Mouse (Mus musculus): ENCODE measurements around the gene Kdm4a. TPM values are rescaled to one million over a fixed set of nuclear protein-coding genes. Genes with fewer than 3 reads are reported as not detected.

Gene Kdm4a
- total RNA-seq, 1 experiment from 2014 or later = 32.6 TPM

DNA sequence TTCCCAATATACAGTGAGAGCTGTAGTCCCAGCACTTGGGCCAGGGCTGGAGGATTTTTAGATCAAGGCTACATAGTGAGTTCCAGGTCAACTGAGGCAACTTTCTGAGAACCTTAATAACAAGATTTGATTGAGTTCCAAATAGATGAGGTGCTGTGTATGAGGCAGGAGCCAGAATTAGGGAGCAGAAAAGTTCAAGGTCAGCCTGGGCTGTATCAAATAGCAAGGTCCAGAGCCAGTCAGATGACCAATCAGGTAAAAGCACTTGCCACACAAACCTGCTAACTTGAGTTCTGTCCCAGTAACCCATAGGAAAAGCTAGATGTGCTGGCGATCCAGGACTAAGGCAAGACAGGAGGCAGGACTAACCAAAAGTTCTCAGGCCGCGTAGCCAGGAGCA lies 22.2 kb downstream of the Kdm4a start:
- ATAC-seq (replicated peaks; ENCODE audit: low read depth, poor library complexity, severe bottlenecking) = no peak

GRCm38 (mm10) chr4:118156559-118156958 lies 23.3 kb downstream of the Kdm4a start:
- ATAC-seq (replicated peaks; ENCODE audit: low read depth, poor library complexity, severe bottlenecking) = no peak

GRCm38 (mm10) chr4:118154889-118155288 lies 25.0 kb downstream of the Kdm4a start:
- no peak for ATAC-seq (replicated peaks; ENCODE audit: low read depth, poor library complexity, severe bottlenecking)

- peak; percentile 87 for ATAC-seq (replicated peaks; ENCODE audit: low read depth, poor library complexity, severe bottlenecking)
These were observed 27.6 kb downstream of the Kdm4a start for GRCm38 (mm10) chr4:118152020-118152785.

DNA sequence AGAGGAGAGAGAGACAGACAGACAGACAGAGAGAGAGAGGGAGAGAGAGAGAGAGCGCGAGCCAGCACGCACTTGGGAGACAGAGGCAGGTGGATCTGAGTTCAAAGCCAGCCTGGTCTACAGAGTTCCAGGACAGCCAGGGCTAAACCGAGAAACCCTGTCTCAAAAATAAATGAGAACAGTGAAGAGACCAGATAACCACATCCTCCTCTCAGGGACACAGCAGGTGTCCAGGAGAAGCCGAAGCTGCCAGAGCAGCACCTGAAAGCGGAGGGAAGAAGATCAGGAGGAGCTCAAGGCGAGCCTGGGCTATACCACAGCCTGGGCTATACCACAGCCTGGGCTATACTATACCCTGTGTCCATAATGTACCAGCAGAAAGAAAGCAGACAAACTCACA lies 29.0 kb downstream of the Kdm4a start:
- no peak for ATAC-seq (replicated peaks; ENCODE audit: low read depth, poor library complexity, severe bottlenecking)

- ATAC-seq (replicated peaks; ENCODE audit: low read depth, poor library complexity, severe bottlenecking) = no peak
These were observed 29.7 kb downstream of the Kdm4a start for GRCm38 (mm10) chr4:118149956-118150680.

GRCm38 (mm10) chr4:118149055-118149576 lies 30.7 kb downstream of the Kdm4a start:
- no peak for ATAC-seq (replicated peaks; ENCODE audit: low read depth, poor library complexity, severe bottlenecking)

GRCm38 (mm10) chr4:118148317-118148687 lies 31.5 kb downstream of the Kdm4a start:
- no peak for ATAC-seq (replicated peaks; ENCODE audit: low read depth, poor library complexity, severe bottlenecking)

DNA sequence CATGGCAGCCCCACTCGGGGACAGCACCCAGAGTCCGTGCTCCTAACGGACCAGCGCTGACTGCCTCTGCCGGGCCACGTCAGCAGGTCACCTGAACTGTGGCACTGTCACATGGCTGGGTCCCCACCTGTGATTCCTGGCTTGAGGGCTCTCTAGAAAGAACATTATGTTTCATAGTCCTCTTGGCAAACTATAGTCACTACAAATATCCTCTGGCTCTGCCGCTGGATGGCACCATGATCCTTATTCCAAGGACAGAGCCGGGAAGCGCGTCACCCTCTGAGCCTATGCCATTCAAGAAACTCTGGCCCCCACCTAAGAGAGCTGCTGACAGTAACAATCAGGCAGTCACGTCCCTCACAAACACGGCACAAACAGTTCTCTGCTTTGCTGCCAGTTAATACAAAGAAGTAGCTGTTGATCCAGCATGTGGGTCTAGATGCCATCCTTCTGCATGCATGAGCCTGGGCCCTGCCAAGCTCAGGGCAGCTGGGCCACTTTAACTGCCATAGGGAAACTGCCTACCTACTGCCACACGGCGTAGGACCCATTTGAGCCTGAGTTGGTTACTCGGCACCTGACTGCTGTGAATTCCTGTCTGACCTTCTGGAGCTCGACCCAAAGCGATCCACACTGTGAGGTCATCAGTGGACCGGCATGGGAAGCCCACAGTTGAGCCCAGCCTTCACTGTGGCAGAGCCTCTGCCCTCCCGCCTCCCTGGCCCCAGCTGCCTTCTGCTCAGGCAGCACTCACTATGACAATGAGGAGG lies 32.1 kb downstream of the Kdm4a start:
- no peak for ATAC-seq (replicated peaks; ENCODE audit: low read depth, poor library complexity, severe bottlenecking)

- ATAC-seq (replicated peaks; ENCODE audit: low read depth, poor library complexity, severe bottlenecking) = no peak
These were observed 32.8 kb downstream of the Kdm4a start for GRCm38 (mm10) chr4:118147090-118147489.

- ATAC-seq (replicated peaks; ENCODE audit: low read depth, poor library complexity, severe bottlenecking) = peak; percentile 98
These were observed 35.5 kb downstream of the Kdm4a start for GRCm38 (mm10) chr4:118144324-118144723.

- no peak for ATAC-seq (replicated peaks; ENCODE audit: low read depth, poor library complexity, severe bottlenecking)
These were observed 36.2 kb downstream of the Kdm4a start for GRCm38 (mm10) chr4:118143679-118144078.

- no peak for ATAC-seq (replicated peaks; ENCODE audit: low read depth, poor library complexity, severe bottlenecking)
These were observed 38.3 kb downstream of the Kdm4a start for GRCm38 (mm10) chr4:118141511-118141910.

DNA sequence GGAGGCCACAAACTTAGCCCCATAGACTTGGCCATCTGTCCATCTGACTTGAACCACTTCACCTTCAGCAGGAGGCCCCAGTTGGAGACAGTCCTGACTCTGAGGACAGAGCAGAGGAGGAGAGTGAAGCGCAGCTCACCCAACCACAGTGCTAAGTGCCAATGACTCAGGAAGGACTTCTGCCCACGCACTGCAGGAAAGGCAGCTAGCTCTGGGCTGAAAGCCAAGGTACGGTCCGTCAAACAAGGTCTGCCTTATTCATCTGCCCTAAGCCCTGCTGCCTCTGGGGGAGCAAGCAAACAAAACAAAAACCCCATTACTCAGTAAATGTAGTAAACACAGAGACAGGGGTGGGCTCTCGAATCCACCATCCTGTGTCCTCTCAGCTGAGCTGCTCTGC lies 41.0 kb downstream of the Kdm4a start:
- peak; percentile 30; the same call in 1 of the 2 replicates for ATAC-seq (replicated peaks; ENCODE audit: low read depth, poor library complexity, severe bottlenecking)

DNA sequence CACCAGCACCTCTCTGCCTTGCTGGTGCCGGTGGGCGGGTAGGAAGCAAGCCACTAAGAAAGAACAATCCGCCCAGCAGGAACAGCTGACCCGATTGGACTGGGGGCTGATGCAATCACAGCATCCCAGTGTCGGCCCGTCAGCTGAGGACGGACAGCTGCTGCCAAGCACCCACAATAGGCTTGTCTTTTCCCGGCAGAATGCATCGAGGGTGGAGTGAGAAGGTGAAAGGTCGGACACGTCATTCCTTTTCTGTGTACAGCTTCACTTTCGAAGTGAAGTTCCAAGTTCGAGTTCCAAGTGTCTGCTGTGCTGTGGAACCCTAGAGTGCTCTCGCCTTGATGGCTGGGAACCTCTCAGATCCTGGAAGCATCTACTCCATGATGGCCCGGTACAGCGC lies 42.0 kb downstream of the Kdm4a start:
- no peak for ATAC-seq (replicated peaks; ENCODE audit: low read depth, poor library complexity, severe bottlenecking)

DNA sequence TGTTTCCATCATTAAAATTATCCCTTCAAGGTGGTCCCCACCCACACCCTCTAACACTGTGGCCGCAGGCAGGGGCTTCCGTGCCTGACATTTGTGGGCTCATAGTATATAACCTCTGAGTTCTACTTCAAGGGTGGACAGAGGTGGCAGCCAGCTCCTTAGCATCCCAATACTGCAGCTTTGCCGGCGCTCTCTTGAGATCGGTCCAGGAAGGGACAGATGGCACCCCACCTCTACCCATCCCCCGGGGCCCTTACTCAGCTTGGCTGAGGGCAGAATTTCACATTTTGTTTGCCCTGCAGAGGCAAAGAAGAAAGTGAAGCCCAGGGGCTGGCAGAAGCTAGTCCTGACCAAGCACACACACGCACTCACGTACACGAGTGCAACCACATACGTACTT lies 42.5 kb downstream of the Kdm4a start:
- no peak for ATAC-seq (replicated peaks; ENCODE audit: low read depth, poor library complexity, severe bottlenecking)

- peak; percentile 7 for ATAC-seq (replicated peaks; ENCODE audit: low read depth, poor library complexity, severe bottlenecking)
These were observed 44.4 kb downstream of the Kdm4a start for GRCm38 (mm10) chr4:118135414-118135813.

DNA sequence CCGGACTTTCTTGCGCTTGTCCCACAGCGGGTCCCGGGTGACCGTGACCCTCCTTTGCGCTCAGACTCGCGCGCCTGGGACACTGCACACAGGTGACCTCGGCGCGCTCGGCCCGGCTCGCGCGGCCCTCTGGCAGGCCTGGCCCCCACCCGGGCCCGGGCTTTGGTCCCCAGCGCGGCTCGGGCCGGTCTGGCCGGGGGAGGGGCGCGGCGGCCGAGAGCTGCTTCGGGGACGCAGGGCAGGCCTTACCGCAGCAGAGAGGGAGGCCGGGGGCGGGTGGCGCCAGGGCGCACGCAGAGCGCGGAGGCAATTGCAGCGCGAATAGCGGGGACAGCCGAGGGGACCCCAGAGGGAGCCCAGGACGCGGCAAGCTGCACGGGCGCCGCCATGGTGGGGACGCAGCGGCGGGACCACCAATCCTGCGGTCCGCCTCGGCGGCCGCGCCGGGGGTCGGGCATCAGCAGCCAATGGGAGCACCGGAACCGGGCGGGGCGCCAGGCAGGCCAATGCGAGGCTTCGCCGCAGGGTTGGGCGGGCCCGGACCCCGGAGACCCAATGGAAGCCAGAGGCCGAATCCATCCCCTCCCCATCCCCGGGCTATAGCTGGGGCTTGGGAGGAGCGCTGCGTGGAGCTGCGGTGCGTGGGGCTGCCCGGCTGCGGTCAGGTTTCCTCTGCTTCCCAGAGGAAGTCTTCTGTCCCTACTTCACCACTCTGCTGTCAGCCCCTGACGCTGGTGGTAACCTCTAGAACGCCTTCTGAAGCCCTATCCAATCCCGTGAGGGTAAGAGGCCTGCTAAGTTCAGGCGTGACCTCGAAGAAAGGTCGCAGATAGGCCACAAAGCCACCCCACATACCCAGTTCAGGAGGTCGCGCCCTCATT lies 45.1 kb downstream of the Kdm4a start, which contains the start of gene St3gal3:
Gene St3gal3 (minus strand): TSS at position 430 of the 881 bp plus-strand sequence.
- peak; percentile 92 for ATAC-seq (replicated peaks; ENCODE audit: low read depth, poor library complexity, severe bottlenecking)

DNA sequence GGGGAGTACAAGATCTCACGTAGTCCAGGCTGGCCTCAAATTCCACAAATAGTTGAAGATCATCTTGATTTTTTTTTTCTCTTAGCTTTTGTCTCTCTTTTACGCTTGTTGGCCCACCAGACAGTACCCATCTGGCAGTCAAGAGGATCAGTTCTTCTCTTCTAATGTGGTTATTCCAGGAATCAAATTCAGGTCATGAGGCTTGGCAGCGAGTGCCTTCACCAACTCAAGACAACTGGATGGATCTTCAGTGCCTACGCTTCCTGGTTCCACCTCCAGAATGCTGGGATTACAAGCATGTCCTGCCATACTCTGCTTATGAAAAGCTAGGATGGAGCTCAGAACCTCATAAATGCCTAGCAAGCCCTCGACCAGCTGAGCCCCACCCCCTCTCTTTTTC lies 48.5 kb downstream of the Kdm4a start:
- no peak for ATAC-seq (replicated peaks; ENCODE audit: low read depth, poor library complexity, severe bottlenecking)

Measured in common myeloid progenitor, adult 5-6 weeks (primary cell).